Mouse (Mus musculus) layer of hippocampus, postnatal 25 days (tissue): ENCODE data around the gene Cdh13. TPM values are rescaled to one million over a fixed set of nuclear protein-coding genes. Genes with fewer than 3 reads are reported as not detected.
A peak's percentile ranks its signal among the peaks of the same experiment; 100 is the strongest.

Experiments
- DNase-seq, 2 experiments: peaks; one replicate each; pipeline ENCODE4 v3.0.0; 2022; ENCODE audit warnings: mixed read lengths in 2 of 2, low spot score in 1 of 2; ENCODE audit errors: extremely low spot score in 1 of 2
- total RNA-seq, 2 experiments: library from RNA; stranded (reverse); gene quantifications; 2 replicates each; pipeline ENCODE4 v1.2.3; 2021

Gene Cdh13
- total RNA-seq, 2 experiments from 2014 or later, result 45.3 to 48.8 TPM

DNA sequence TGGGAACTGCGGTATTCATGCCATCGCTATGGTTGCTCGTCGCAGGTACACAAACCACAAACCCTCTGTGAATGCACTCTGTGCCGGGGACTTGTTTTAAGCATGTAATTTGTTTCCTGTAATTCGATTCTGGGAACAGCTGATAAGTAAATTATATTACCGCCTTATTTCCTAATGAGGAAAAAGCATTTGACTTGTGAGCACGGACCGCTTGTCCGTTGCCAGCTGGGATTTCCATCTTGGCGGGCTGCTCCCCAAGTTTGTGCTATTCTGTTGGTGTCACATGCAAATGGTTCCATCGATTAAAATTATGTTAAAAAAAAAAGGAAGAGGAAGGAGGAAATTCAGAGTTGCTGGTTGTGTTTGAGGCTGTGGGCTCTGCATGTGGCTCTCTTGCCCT is 569.3 kb downstream of the Cdh13 start:
- DNase-seq, result no peak

DNA sequence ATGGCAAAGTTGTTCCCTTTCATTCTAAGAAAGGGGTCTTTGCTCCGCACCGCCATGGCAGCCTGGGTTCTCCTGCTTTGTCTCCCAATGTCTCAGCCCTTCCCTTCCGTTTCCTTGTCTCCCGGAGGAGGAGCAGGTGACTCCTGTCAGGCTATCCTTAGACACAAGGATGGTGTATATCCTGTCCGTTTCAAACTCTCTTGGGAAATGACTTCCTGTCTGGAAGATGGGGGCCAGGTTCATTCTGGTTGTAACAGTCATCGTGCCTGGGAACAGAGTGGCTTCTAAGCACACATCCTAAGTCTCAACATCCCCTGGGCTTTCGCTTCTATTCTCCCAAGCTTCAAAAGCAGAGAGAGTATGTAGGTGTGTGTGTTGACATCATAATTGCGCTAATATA is 571.1 kb downstream of the Cdh13 start:
- no peak for DNase-seq

DNA sequence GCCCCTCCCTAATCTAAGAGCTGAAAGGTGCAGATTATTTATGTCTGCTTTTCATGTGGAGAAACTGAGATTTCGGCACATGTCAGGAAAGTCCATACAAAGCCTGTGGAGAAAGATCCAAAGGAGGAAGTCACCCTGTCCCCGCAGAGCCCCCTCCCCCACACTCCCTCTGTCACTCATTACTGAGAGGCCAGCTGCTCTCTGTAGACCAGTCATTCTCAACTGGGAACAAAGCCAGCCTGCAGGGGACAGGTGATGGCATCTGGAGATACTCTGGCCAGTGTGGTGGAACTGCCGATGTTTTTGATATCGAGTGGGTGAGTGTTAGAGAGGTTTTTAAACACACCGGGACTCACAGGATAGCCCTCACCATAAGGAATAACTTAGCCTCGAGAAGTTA is 582.8 kb downstream of the Cdh13 start:
- no peak for DNase-seq

DNA sequence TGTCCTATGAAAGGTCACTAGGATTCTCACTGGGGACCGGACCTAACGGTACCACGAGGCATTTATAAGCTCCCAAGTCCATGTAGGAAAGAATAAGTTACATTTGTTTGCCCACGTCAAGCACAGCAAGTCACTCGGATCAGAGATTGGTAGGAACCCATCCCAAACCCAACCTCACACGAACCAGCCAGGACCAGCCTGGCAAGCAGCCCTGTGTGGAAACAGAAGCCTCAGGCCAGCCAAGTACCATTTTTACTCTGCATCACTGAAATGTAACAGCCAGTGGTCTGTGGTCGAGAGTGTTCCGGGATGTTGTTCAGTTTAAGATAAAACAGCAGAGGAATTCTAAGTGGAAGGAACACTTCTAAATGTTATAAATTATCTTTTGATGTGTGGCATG is 587.2 kb downstream of the Cdh13 start:
- DNase-seq, result no peak

DNA sequence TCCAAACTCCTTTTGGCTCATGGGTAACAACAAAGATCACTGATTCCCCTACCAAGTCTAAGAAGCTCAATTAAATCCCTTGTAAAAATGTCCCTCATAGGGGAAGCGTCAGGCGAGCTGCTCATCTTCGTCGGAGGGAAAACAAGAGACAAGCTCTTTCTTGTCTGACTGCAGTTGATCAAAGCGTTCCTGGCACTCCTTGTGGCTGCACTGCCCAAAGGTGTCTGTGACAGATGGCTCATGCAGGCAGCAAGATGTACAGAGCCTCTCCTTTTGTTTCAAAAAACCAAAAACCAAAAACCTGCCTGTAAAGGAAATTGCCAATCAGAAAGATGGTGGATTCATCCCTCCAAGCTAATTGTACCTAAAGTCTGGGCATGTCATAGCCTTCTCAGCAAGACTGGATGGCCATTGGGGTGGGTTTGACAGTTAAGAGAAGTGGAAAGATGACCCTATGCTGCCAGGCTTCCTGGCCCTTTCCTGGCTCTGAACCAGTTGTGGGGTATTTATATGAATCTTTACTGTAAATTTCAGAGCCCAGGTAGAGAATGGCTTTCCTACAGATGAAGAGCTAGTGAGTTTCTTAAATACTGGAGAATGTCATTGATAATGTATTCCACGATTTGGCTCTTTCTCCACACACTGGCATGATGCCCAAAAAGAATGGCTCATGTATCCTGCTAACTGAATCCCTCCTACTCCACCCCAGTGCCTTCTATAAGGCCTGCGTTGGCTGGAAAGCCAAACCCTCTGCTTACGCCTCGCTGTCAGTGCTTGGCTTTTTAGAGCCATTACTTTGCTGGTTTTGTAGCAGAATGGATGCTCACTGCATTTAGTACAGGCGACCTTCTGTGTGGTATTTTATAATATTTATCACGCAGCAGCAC is 596.6 kb downstream of the Cdh13 start:
- peak in 1 of 2 experiments; percentile 24 for DNase-seq

DNA sequence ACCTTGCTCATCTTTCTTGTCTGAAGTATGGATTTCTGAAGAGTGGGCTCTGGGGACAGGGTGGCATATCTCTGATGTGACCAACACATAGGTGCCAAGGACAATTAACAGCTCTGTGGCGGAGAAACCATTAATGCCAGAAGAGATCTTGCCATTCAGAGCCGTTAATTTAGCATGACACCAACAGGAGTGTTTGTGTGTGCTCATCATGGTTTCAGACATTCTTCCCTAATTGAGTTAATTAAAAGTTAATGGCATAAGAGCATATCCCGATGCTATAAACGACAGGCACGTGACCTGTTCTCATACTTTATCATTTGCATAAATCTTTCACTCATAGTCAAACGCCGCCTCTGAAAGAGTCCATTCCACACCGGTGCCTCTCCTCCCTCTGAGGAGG is 600.8 kb downstream of the Cdh13 start:
- no peak for DNase-seq

DNA sequence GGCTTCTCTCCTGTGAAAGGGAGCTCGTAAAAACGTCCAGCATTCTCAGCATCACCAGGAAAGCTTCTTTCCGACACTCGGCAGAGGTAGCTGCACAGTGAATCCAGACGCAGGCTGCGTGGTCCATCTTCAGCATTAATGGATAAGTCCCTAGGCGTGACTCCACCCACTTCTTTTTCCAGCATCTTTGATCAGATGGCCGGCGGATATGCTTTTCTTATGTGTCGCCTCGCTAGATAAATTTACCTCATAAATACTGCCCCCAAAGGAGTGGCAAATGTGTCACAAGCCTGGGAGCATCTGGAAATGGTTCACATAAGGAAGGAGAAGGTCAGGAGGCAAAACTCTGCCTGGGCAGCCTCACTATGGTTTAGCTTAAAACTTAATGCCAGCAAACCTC is 601.5 kb downstream of the Cdh13 start:
- no peak for DNase-seq

DNA sequence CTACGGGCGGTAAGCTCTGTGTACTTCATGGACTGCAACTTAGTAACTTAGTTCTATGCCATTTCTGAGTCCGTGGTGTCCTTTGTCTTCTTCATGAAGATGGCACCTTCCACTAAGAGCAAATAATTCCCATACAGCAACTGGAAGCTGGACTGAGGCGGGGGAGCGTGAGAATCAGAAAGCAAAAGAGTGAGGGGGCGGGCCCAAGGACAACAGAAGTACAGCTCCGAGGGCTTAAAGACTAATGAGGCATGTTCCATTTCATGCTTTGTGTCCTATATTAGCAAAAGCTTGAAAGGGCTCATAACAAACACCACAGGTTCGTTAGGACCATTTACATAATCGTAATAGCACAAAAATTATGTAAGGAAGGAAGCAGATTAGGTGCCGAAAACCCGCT is 618.9 kb downstream of the Cdh13 start:
- no peak for DNase-seq

DNA sequence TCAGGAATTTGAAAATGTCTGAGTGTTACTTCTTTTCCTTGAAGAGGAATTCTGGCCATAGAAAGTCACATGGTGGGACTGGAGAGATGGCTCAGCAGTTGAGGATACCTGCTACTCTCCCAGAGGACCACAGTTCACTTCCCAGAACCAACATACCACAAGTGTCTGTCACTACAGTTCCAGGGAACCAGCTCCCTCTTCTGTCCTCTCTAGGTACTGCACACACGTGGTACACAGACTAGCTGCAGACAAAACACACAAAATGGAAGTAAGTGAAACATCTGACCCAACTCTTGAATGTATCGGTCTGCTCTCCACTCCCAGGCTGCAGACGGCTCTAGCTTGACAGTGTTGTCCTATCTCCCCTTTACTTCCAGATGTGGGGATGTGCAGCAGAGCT is 633.0 kb downstream of the Cdh13 start:
- no peak for DNase-seq

DNA sequence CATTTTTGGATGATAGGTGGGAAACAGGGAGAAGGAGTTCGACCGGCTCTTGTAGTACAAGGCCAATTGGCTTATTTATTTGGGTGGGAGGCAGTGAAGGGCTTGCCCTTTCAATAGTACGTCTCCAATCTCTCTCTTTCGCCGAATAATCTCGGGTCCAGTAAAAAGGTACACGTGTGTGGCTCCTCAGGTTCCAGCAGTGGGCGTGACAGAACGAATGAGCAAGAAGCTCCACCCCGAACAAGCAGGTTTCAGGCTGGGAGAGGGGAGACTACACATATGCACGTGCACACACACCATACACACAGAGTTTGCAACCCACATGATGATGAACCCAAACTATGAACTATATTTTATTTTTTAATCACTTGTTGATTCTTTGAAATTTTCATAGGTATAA is 653.9 kb downstream of the Cdh13 start:
- DNase-seq, result no peak

DNA sequence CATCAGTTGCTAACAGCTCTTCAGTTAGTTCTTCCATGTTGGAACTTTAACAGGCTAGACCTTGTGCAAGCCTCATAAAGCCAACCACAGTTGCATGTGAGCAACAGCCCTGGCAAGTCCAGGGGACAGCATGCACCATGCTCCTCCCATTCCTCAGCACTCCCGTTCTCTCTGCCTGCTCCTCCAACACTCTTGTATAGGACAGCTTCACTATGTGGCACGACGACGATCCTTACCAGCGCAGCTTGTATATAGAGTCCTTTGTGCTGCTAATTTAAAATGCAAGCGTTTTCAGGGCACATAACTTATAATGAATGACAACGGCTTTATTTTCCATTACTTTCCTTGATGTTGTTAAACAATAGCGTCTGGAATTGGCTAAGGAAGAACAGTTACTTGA is 654.5 kb downstream of the Cdh13 start:
- no peak for DNase-seq

DNA sequence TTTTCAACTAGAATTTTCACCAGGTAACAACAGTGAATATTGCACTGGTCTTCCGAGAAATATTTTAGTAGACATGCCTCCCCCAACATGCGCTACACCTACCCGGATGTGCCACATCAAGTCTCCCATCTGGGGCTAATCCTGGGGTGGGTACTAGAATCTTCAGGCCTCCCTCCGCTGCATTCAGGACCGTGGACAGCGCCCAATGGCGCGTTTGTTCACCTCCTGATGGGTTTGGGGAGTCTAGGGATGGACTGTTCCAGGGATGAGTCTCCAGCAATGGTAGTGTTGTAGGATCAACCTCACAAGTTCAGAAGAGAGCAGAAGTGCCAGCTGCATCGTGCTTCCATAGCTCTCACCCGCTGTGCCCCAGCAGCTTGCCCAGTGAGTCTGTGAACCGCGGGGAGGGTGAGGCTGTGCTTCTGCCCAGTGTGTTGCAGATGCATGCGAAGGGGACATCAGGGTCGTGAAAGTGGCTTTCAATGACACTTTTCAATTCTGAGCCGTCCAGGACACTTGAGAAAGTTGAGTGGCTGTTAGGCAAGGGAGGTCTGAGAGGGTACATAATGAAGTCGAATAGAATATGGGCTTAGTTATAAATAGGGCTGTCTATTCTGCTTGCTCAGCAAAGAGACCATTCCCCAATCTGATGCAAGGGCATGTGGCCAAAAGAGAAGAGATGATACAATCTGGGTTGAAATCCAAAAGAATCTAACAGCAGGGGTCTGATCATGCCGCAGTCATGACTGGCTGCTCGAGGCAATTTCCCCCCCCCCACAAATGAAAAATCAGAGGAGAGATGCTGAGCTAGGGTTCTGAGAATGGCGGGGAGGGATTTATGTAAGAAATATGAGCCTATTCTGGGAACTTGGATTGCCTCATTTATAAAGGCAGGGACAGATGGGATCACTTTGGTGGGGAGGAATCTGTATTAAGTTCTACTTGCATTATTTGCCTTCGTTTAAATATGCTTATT is 668.5 kb downstream of the Cdh13 start:
- DNase-seq, result no peak

DNA sequence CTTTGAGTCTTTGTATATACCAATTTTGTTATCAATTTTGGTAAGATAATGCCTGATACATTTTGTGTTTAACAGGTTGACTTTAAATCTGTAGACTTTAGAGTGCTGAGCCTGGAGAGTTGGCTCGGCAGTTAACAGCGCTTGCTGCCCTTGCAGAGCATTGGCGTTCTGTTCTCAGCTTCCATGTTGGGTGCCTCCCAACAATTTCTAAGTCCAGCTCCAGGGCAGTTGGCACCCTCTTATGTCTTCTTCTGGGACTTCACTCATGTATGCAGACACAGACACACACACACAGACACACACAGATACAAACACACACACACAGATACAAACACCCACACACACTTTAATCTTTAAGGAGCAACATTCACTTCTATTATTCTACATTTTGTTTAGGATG is 672.6 kb downstream of the Cdh13 start:
- no peak for DNase-seq

DNA sequence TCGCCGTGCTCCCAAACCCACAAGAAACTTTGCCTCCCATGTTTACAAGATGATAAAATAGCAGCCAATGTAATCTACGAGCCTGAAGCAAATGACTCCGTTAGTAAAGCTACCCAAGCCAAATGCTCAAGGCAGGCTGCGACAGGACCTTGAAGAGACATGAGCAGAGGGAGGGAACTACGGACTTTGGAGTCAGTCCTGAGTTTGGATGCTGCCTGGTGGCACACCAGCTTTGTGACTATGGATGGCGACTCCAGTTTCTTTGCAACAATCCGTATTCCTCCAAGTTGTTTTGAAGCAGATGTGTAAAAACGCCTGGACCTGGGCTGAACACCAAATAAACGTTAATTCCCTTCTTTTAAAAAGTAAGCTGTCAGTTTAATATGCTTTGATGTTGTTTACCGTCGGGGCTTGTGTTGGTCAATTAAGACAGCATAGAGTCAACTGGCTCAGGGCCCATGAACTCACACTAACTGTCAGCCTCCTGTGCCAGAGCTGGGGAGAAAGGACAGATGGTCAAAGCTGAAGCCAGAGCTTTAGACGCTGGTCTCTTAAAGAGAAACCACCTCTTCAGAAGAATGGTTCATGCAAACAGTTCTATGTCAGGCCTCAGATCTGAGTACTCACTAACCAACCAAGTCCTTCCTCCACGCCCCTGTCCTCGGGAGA is 678.5 kb downstream of the Cdh13 start:
- no peak for DNase-seq

DNA sequence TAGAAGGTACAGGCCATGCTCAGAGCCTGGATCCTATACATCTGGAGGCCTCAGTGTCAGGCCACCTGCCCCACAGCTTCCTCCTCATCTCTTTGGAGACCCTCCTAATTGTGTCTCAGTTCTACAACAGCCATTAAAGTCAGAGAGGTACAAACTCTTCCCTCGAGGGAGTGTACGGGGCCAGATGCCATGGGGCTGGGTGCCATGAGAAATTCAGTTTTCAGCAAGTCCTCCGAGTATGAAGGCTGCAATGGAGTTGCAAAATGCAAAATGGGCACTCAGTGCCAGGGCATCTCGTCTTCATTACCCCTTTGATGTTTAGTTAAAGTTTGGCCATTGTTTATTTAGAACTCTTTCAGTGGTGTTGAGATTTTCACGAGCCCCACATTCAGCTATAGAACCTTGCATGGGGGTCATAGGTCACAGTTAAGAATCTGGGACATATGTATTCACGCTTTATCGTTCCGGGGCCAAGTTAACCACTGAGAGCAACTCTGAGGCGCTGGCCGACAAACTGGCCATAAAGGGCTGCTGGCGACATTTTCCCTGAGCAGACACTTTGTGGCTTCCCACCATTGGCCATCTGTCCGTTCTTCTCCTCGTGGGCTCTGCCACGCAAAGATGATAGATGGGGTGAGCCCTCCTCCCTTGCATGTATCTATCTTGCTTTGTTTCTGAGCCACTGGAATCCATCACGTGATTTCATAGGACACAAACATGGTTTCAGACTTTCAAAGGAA is 681.7 kb downstream of the Cdh13 start:
- no peak for DNase-seq

DNA sequence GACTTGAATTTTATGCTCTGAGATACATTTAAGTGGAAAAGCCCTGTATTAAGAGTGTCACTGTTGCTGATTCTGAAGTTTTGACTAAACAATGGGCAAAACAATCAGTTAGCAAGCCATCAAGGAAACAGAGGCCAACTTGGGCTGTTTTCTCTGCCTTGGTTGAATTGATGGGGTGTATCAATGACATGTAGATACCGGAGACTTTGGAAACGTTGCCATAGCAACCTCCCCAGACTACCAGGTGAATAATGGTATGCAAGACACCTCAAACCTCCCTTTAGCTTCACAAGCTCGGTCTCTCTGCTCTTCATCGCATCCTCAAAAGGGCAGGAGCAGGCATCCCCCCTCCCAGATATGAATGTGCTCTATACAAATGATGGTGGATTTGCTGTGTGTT is 685.4 kb downstream of the Cdh13 start:
- DNase-seq, result no peak

DNA sequence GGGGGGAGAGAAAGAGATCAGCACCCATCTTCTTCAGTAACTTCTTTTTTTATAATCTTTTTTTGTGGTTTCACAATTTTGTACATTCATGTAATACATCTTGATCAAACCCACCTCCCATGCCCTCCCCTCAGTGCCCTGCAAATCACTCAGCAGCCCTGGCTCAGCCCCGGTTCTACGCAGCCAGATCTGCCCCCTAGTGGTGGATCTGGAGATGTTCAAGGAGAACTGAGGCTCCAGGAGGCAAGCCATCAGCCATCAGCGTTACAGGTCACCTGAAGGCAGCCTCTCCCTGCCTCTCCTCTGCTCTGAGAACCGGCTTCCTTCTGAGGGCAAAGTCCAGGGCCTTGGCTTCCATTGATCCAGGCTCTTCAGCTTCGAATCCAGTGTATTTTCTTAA is 696.3 kb downstream of the Cdh13 start:
- peak in 1 of 2 experiments; percentile 42 for DNase-seq

DNA sequence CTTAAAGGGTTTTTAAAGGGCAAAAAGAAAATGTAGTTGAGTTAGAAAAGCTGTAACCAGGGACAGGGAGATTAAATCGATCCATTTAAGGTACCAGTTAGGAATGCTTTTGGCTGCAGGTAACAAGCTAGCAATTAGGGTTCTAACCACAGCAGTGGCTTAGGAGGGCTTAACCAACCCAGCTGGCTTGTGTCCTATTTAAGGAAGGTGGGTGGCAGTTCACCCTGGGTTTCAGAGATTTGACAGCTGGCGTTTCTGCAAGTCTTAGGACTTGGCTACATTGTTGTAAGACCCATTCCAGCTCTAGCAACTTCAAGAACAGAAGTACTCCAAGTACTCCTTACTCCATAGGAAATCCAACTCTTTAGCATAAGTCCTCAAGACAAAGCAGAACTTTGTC is 700.2 kb downstream of the Cdh13 start:
- no peak for DNase-seq

DNA sequence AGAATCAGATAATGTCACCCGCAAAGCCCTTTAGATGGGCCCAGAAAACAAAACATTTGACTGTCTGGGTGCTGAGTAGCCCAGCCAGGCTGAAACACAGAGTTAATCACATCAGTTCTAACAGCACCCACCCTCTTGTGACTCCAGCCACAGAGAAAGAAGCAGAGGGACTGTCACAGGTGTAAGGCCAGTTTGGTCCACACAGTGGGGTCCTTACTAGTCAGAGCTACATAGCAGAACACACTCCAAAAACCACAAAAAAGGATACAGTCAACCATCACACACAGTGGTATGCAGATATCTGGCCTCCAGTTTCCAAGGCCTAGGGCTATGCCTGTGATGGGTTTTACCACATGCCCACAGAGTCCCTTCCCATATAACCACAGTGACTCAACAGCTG is 703.3 kb downstream of the Cdh13 start:
- no peak for DNase-seq

DNA sequence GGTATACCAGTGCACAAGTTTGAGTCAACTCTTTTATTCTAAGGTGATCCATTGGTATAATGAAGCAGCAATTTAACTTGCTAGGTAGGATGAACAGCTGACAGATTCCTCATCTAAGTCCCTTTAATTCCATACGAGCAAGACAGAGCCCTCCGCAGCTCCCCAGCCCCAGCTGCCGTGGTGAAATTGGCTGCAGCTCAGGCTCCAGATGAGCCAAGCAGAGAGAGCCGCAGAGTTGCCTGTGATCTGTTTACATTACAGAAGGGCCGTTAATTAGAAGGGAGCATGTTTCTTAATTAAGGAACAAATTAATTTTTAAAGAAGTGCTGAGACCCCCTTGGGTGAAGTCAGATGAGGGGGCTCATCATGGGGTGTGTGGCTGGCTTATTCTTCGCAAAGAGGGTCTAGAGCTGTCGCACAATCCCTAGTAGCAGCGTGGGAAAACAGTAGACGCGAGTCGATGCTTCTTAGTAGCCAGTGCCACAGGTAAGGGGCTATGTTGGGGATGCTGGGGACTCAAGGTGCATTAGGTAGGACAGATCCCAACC is 712.2 kb downstream of the Cdh13 start:
- no peak for DNase-seq
